Mouse (Mus musculus) liver, postnatal 0 days (tissue): ENCODE measurements around the gene Wdr24.

Source experiments
- CTCF ChIP-seq: sonication (generic); IDR thresholded peaks from 2 replicates; pipeline ENCODE4 v1.5.1; 2016; ENCODE audit warnings: antibody characterized with exemption, low read depth
- EP300 ChIP-seq: IDR thresholded peaks from 2 replicates; pipeline ENCODE4 v1.6.1; 2016; ENCODE audit warnings: antibody characterized with exemption, low read depth, mild to moderate bottlenecking

- TF ChIP-seq EP300 (no peak), CTCF (no peak)
These were observed 13.7 kb upstream of the Wdr24 start for GRCm38 (mm10) chr17:25809606-25810340.
